Mouse (Mus musculus) thymus, adult 2 months (tissue): ENCODE measurements around the gene Fbxw9.

Source experiments
- CTCF ChIP-seq: fragments of 200-500 bp; IDR thresholded peaks from 2 replicates; pipeline ENCODE4 v1.5.1; 2012; ENCODE audit warnings: mild to moderate bottlenecking, control low read depth, low read length, moderate library complexity, borderline replicate concordance; ENCODE audit not compliant: control insufficient read depth, poor library complexity, insufficient read depth; ENCODE audit errors: extremely low read depth
- POLR2A ChIP-seq: fragments of 200-500 bp; IDR thresholded peaks from 2 replicates; pipeline ENCODE4 v1.6.1; 2012; ENCODE audit warnings: mild to moderate bottlenecking, low read length, control low read depth, moderate library complexity; ENCODE audit not compliant: control insufficient read depth, poor library complexity, insufficient read depth; ENCODE audit errors: extremely low read depth

DNA sequence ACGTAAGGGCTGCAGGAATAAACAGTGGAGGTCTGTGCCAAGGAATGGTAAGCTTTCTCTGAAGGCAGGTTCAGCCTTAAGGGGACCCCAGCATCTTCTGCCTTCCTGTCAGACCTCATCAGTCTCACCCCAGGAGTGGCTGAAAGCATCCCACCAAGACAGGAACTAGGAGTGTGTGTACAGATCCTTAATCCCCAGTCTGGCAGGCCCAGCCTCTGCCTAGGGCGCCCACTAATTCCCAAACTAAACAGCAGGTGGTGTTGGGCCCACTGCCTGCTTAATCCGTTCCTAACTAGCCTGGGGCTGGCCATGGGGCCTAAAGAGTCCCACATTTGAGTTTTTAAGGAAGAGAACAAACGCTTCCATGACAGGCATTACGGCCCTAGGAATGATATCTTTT lies 42.6 kb upstream of the Fbxw9 start:
- TF ChIP-seq POLR2A (no peak), CTCF (no peak)
